Mouse (Mus musculus) T-helper 17 cell (primary cell): ENCODE results near the gene Tmem47.

Experiments
- in situ Hi-C, 2 experiments: fragments of 300-600 bp; cut with MboI, MseI; formaldehyde crosslinking; loops; 1 replicate in 1 of 2; 2 replicates in 1 of 2; pipeline ENCODE4 v1.15.1; 2025; ENCODE audit warnings: high pct_unique_total_duplicates in 2 of 2

Gene Tmem47

DNA sequence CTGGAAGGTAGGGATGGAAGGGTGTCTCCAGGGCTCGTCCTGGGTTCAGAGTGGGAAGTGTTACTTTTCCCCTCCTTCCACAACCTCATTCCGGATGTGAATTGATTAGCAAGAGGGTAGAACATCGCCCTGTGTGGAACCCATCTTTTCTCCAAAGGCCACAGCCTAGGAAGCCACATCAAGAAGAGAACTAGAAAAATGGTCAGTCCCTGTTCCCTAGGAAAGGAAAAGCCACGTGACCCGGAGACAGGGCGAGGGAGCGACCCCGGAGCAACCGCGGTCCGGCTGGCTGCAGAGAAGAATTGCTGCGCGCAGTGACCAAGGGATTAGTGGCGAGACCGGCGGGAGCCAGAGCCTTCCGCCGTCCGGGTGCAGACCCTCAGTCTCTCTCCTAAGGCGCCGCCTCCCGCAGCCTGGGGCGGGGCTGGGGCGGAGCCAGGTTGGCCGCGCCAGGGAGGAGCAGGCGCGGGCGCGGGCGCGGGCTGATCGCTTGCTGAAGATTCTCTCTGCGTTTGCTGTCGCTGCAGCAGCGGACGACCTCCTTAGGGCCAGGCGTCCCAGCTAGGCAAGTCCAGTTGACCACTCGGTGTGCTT is at the start of gene Tmem47:
TSS of gene Tmem47 (plus strand) at position 489 of the 594 bp plus-strand sequence.
- in situ Hi-C loops, result no loop called here

DNA sequence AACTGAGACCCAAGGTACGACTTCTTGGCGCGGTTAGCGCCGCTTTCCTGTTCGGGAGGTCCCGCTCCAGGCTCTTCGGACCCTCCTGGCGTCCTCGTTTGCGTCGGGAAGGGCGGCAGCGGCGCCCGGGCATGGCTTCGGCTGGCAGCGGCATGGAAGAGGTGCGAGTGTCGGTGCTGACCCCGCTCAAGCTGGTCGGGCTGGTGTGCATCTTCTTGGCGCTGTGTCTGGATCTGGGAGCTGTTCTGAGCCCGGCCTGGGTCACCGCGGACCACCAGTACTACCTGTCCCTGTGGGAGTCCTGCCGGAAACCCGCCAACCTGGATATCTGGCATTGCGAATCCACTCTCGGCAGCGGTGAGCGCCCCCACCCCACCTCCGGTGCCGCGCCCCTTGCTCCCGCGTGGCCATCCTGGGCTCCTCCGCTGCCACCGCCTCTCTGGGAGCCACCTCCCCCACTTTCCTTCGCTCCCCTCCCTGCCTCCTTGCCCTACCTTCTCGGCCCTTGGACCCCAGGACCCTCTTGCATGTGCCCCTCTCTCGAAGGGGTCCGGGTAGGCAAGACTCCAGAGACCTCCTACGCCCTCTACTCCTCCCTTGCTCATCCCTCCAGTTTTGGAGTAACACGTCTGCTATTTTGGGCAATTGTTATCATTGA is 435 bp downstream of the Tmem47 start:
- in situ Hi-C loops, result no loop called here

DNA sequence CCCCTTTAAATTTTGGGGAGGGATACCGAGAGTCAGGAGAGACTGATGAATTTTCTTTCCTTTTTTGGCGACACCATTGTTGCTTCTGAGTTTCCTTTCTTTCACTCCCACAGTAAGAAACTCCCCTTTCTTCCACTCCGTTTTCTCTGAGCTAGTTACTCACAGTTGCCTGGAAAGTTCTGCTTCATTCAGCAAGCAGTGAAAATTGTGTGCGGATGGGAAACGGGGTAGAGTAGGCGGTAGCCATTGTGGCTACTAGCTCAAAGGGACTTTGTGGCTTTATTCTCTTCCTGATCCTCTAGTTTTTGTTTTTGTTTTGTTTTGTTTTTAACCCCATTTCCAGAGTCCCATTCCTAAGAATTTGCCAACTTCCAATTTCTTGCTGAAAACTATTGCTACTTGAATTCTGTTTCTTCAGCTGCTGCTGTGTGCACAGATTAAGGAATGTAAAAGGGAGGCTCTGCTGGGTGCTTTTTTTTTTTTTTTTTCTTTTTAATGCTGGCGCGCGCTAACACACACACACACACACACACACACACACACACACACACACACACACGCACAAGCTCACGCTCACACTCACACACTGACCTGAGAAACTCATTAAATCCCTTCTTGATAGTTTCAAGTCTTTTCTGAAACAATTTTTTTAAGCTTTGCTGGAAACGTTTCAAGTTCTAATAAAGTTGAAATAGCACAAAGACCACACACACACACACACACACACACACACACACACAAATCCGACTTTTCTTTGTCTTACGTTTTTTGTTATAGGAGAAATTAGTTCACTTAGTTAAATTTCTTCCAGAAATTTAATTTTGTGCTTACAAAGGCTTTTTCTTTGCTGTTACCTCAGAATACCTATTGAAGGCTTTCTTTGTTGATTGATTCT is 1.5 kb downstream of the Tmem47 start:
- in situ Hi-C loops, result no loop called here

DNA sequence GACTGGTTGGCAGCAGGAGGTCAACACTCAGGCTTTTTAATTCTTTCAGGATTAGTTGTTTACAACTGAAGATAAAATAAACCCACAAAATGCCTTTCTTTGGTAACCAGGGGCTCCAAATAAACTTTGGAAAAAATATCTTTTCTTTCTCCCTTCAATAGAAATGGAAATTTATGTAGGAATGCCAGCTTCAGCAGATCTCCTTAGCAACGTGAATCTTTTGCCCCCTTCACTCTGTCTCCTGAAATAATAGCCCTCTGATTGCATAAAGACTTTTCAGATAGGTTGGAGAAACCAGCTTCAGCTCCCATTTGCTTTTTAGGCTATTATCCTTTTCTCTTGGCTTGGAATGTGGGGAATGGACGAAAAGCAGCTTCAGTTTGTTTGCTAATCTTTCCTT is 2.2 kb downstream of the Tmem47 start:
- in situ Hi-C loops, result no loop called here

DNA sequence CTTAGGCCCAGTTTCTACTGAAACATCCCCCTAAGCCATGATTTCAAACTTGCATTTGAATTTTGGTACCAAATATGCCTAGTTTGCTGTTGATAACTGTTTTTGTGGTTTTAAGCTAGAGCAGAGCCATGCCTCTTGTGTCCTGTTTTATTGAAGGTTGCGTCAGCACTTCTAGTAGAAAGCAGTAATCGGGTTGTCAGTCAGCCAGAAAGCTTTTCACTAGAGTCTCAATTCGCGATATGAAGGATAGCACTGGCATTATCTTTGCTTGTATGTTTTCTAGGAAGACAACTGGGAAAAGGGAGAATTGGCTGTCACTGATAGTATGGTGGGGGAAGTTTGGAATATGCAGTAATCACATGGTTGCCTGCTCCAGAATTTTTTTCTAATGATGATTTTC is 3.3 kb downstream of the Tmem47 start:
- in situ Hi-C loops, result no loop called here

DNA sequence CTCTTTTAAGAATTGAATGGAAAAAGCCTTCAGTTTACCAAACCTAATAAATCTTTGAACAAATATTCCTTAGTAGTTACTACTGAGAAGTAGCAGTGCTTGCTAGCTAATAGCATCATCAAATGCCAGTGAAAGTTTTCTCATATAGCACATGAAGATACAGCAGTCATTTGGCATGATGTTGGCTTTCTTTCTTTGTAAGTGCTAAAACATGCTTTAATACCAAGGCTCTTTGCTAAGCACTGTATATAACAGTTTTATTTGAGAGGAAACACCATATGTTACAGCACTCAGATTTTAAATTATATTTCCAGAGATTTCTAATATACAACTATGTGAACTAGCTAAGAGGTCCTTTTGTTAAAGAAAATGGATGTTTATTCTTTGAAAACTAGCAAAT is 8.0 kb downstream of the Tmem47 start:
- in situ Hi-C loops, result no loop called here

DNA sequence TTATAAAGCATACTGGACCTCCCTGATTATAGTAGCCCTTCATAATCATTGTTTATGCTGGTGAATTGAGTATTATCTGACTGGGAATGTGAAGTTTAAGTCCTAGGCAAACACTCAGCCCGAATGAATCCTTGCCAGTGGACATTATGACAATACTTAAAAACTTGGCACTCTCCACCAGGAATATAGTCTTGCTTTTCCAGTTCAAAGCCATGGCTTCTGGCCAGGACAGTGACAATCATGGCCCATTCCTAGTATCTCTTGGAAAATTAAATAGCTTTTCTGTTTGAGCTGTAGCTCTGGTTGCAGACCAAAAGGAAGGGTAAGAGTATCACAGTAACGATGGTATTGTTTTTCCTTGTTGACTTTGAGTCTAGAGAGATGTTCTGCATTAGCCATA is 10.5 kb downstream of the Tmem47 start:
- in situ Hi-C loops, result no loop called here

DNA sequence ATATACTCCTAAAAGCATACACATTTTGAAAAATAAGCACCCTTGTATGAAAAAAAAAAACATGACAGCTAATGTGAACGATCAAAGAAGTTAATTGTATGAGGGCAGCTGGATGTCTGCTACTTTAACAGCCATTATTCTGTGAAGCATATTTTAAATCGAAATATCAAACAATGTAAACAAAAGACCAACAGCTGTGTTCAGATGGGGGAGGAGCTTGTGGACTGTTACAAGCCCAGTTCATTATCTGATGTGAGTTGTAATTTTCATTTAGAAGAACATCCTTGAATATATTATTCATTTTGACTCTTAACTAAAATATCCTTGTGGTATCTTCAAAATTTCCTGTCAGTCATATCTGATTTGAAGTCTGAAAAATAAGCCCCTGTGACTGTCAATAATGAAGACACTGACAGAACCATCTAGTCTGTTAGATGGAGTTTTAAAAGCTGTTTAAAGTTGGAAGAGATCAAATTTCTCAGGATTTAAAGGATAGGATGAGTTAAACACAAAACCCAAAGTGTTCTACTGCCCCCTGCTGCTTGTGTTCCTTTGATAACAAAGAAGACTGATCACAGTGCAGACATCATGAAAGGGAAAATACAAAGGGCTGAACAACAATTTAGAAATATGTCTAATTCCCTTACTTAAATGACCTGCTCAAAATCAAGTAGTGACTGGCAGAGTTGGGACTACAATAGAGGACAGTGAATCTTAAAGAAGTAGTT is 14.7 kb downstream of the Tmem47 start:
- in situ Hi-C loops, result no loop called here

DNA sequence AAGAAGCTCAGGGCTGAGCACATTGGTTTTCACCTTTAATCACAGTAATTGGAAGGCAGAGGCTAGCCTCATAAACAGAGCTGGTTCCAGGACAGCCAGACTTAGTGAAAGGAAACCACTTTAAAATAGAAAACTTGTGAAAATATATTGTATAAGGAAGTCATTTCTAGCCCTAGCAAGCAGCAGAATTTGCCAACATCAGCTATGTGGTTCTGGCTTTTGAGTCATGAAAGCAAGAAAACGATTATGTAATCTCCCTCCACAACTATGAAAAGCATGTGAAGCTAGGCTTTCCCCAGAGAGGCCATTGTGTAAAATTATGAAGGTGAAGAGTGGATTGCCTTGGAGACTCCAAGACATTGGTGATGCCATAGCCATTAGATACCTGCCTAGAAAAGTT is 76.9 kb downstream of the Tmem47 start:
- in situ Hi-C loops, result no loop called here
